Mouse (Mus musculus) olfactory bulb, adult 2 months (tissue): Measurements from ENCODE around the gene Mogs. TPM values are rescaled to one million over a fixed set of nuclear protein-coding genes. Genes with fewer than 3 reads are reported as not detected.

ENCODE experiments used
- H3K27ac ChIP-seq: fragments of 200-500 bp; 2 replicates; pipeline ENCODE4 v1.5.1; 2012; ENCODE audit warnings: low read depth, low read length; ENCODE audit not compliant: insufficient read depth
- H3K4me1 ChIP-seq: fragments of 200-500 bp; 2 replicates; pipeline ENCODE4 v1.6.1; 2012; ENCODE audit warnings: low read length; ENCODE audit not compliant: control insufficient read depth, insufficient read depth
- H3K4me3 ChIP-seq: fragments of 200-500 bp; 2 replicates; pipeline ENCODE4 v1.5.1; 2012; ENCODE audit warnings: mild to moderate bottlenecking, low read depth, low read length, moderate library complexity; ENCODE audit not compliant: insufficient read depth
- CTCF ChIP-seq: fragments of 200-500 bp; IDR thresholded peaks from 2 replicates; pipeline ENCODE4 v1.5.1; 2012; ENCODE audit warnings: low read depth, mild to moderate bottlenecking, low read length, moderate library complexity; ENCODE audit not compliant: insufficient read depth
- POLR2A ChIP-seq: fragments of 200-500 bp; IDR thresholded peaks from 2 replicates; pipeline ENCODE4 v1.6.1; 2012; ENCODE audit warnings: mild to moderate bottlenecking, low read depth, low read length, moderate library complexity; ENCODE audit not compliant: insufficient read depth
- WGBS: fragments of 180-500 bp; shearing (Covaris S2); methylation state at CpG from one replicate; pipeline ENCODE4 v1.1.7; 2018; 5-methylcytosine and 5-hydroxymethylcytosine counted together
- polyA plus RNA-seq: library from polyadenylated mRNA; stranded (reverse); fragments of >200 nt; gene quantifications from 2 replicates; pipeline ENCODE4 v1.2.4, GENCODE M21; 2012; ENCODE audit warnings: low replicate concordance; ENCODE audit not compliant: missing spikeins, insufficient read depth, insufficient read length

Gene Mogs
- polyA plus RNA-seq, 1 experiment, result not detected

DNA sequence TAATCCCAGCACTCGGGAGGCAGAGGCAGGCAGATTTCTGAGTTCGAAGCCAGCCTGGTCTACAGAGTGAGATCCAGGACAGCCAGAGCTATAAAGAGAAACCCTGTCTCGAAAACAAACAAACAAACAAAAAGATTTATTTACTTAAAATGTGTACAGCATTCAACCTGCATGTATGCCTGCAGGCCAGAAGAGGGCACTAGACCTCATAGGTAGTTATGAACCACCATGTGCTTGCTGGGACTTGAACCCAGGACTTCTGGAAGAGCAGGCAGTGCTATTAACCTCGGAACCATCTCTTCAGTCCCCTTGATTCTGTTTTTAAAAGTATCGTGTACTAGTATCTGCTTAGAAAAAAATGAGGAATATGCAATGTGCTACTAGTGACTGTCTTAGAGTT, 12.1 kb downstream of the Mogs start:
- no peak overlapping the region for H3K27ac ChIP-seq
- 95% methylated on average over 5 of the region's 5 CpGs for WGBS
- no peak overlapping the region for H3K4me3 ChIP-seq
- H3K4me1 ChIP-seq, result peaks cover 9% of the 10 kb centered on the region
- TF ChIP-seq POLR2A (no peak), CTCF (no peak)

DNA sequence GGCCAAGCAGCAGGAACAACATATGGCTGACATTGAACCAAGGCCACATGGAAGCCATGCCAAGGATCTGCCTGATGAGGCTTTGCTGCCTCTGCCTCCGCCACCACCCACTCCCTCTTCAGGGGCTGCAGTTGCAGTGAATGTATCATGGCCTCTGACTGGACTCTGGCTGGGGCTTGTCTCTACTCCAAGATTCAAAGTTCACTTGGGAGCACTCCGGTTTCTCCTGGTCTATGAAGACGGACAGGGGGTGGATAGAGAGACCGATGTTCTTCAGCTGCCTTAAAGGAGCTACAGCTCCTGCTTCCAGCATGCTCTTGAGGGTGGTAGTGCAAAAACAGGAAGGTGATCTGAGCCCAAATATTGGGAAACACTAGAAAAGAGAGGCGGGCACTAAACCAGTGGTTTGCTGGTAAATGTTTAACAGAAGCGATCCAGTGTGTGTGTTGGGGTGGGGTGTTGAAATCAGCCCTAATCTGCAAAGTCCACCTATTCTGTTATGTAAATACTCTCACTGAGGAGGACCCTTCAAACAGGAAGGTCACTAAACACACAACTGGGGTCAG, 16.3 kb downstream of the Mogs start:
- TF ChIP-seq POLR2A (no peak), CTCF (no peak)
- Histone ChIP-seq H3K4me1 (peaks cover 7% of the 10 kb centered on the region), H3K27ac (no peak overlapping the region), H3K4me3 (no peak overlapping the region)
- WGBS, result 83% methylated on average over 6 of the region's 6 CpGs

DNA sequence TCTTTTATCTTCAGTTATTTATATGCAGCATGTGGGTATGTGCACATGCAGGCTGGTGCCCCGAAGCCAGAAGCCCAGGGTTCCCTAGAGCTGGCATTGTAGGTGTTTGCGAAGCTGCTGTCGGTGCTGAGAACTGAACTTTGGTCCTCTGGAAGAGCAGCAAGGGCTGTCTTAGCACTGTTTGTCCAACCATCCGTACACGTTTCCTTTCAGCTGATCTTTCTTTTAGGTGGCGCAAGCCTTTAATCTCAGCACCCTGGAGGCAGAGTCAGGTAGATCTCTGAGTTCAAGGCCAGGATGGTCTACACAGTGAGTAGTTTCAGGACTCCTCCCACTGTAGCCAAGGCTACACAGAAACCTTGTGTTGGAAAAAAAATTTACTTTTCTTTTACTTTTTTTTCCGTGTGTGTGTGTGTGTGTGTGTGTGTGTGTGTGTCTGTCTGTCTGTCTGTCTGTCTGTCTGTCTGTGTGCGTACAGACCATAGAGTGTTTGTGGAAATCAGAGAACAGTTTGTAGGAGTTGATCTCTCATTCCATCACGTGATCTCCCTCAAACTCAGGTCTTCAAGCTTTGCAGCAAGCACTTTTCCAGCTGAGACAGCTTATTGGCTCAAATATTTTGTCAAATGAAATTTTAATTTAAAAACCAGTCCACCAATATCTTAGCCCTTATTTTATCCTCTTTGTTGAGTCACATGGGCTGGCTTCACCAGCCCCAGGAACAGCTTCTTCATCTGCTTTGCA, 17.1 kb downstream of the Mogs start:
- 88% methylated on average over 9 of the region's 9 CpGs for WGBS
- H3K4me3 ChIP-seq, result no peak overlapping the region
- no peak overlapping the region for H3K27ac ChIP-seq
- H3K4me1 ChIP-seq, result peaks cover 14% of the 10 kb centered on the region
- TF ChIP-seq CTCF (no peak), POLR2A (no peak)

DNA sequence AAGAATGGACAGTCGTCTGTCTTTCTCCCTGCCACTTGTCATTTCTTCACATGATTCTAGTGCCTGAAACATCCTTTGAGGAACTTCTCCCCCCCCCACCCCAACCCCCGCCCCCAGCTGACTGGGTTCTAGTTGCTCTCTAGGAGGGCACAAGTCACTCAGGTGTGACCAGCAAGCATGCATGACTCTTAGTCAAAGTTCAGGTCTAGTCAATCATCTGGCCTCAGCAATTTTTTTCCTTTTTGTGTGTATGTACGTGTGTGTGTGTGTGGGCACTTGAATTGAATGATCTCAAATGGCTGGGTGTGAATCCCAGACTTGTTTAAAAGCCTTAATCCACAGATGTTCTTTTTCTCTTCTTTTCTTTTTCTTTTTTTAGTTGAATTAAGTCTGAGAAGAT, 18.9 kb downstream of the Mogs start:
- WGBS, result 72% methylated on average over 3 of the region's 3 CpGs
- H3K27ac ChIP-seq, result no peak overlapping the region
- no peak for TF ChIP-seq POLR2A
- TF ChIP-seq CTCF, result no peak
- H3K4me3 ChIP-seq, result no peak overlapping the region
- H3K4me1 ChIP-seq, result peaks cover 22% of the 10 kb centered on the region

DNA sequence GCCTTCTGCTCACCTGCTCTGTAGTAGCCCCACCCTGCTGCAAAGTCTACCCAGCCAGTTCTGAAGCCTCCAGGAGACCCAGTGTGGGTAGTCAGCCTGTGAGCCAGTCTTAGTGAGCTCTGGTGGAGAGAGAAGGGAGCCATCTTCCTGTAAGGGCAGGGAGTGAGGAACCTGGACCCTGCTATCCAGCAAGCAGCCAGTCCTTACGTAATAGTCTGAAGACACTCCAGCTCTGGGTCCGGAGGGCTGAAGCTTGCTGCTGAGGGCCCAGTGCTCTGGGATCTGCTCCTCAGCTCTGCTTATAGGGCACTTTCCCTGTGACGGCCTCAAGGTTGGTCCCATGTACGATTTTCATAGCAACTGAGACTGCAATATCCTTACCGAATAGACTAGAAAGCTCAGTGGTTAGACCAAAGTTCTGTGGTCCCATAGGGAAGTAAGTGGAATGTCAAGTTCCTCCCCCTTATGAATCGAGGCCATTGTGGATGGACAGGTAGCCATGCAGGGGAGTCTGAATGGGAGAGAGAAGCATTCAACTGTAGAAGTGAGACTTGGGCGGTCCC, 19.7 kb downstream of the Mogs start, which contains the start of gene Rtkn:
Gene Rtkn (plus strand): TSS at position 513 of the 563 bp plus-strand sequence.
- peaks cover 22% of the 10 kb centered on the region for H3K4me1 ChIP-seq
- H3K4me3 ChIP-seq, result no peak within 1 kb of the TSS
- no peak for TF ChIP-seq POLR2A
- TF ChIP-seq CTCF, result no peak
- no peak within 1 kb of the TSS for H3K27ac ChIP-seq
- WGBS, result 68% methylated on average over 7 of the region's 7 CpGs

DNA sequence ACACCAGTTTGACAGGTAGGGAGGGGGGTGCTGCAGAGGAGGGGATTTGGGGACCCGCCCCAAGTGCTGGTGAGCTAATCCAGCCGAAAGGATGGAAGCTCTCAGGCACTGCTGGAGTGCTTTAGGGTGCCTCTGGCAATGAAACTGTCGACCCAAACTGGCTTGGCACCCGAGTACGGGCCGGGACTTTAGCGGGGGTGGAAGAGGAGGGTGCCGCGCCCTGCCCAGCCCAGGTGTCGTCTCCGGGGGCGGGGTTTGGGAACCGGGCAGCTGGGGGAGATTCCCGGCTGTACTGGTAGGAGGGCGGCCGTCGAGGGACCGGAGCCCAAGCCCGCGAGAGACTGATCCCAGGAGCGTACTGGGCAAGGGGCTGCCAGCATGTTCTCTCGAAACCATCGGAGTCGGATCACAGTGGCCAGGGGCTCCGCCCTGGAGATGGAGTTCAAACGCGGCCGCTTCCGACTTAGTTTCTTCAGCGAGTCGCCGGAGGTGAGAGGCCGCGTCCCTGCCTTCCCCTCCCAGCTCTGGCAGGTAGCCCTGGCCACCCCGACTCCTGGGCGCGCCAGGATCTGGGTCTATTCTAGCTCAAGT, 20.4 kb downstream of the Mogs start:
- 14% methylated on average over 37 of the region's 37 CpGs for WGBS
- no peak overlapping the region for H3K4me3 ChIP-seq
- H3K4me1 ChIP-seq, result peaks cover 22% of the 10 kb centered on the region
- H3K27ac ChIP-seq, result no peak overlapping the region
- TF ChIP-seq CTCF, result no peak
- no peak for TF ChIP-seq POLR2A

DNA sequence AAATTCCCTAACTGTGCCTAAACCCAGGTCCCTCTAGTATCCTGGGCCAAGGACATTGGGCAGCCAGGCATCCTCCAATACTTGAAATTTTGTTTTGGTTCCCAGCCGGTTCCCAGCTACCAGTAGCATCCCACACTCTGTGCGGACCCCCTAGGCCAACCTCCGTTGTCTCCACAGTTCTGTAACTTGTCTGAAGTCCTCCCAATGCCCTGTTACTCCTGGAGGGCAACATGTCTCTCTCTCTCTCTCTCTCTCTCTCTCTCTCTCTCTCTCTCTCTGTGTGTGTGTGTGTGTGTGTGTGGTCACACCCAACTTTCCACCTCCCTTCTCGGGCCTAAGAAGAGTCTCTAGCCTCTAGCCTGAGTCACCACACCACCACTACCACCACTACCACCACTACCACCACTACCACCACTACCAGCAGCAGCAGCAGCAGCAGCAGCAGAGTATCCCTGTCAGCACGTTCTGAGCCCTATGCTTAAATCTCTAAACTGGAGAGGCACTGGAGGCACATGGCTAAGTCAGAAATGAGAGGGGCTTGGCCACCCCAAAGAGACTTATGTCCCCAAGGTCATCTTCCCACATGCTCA, 21.1 kb downstream of the Mogs start:
- Histone ChIP-seq H3K27ac (peak overlapping the region; percentile 30), H3K4me1 (peaks cover 22% of the 10 kb centered on the region), H3K4me3 (peak overlapping the region; percentile 44)
- 53% methylated on average over 5 of the region's 5 CpGs for WGBS
- no peak for TF ChIP-seq CTCF
- TF ChIP-seq POLR2A, result no peak

DNA sequence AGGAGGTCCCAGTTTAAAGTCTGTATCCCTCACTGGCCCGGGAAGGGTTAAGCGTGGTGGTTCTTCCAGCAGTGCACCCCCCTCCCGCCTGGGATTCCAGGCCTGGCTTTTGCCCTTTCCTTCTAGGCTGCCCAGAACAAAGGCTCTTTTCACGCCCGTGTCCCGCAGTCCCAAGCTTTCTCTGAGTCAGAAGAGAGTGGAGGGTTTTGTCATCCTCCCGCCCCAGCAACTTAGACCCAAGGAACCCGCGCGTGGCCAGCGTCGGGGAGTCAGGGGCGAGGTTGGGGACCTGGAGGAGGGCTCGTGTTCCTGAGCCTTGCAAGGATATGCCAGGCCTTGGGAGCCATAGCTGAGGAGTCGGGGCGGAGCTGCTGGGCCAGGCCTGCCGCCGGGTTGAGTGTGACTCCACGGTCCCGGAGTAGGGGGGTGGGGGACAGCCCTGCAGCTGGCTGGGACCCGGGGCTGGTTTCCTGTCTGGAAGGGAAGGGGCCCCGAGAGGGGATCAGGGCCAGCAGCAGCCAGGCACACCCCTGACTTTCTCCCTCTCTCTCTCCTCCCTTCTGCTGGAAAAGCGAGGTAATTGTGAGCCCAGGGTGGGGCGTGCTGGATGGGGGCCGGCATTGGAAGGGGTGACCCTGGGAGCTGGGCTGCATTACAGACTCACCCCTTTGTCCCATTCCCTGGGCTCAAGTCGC, 21.7 kb downstream of the Mogs start:
- H3K27ac ChIP-seq, result peak overlapping the region; percentile 30
- 10% methylated on average over 26 of the region's 26 CpGs for WGBS
- peaks cover 27% of the 10 kb centered on the region for H3K4me1 ChIP-seq
- H3K4me3 ChIP-seq, result peak overlapping the region; percentile 44
- TF ChIP-seq CTCF, result no peak
- TF ChIP-seq POLR2A, result 0 out of 2 replicates have a peak, but pooled peaks have one; percentile 4
